Mouse (Mus musculus): ENCODE measurements around the gene Efcab2.
"Not testable (repeated sequence)": the region's sequence is repeated elsewhere in the genome, so short reads cannot be mapped to it uniquely, and the experiment has no call there.

Gene Efcab2

DNA sequence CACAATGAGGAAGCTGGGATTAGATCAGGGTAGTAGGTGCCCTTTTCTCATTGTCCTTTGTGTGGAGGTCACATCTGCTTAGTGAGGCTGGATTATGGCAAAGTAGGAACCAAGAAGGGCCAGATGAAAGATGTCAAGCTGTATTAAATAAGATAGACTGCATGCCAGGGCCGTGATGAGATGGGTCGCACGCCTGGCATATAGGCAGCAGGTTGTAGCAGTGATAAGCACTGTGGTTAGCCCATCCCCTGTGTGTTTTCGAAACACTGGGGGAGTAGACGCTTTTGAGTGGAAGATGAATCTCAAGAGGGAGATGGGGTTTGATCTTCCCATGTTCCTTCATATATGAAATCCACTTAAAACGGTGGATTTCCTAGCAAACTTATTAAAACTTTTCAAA, 3.9 kb upstream of the Efcab2 start:
- DNase-seq (ENCODE audit: low read depth, low spot score) = no peak

DNA sequence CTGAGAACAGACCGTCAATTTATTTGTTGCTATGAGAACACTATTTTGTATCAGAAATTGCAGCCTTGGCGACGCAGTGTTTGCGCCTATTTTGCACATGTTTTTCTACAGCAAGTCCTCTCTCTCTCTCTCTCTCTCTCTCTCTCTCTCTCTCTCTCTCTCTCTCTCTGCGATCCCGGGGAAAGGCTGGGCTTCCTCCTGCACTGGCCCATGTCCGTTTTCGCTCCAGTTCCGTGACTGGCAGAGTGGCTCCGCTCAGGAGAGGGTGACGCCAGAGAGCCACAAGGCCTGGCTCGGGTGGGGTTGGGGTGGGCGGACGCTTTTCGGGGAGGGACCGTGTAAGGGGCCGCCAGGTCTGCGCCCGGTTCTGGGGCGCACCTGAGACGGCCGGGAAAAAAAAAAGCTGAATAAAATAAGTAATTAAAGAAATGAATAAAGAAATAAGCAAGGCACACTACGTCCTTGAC, 407 bp upstream of the Efcab2 start:
- peak; percentile 82 for DNase-seq (ENCODE audit: low read depth, low spot score)

DNA sequence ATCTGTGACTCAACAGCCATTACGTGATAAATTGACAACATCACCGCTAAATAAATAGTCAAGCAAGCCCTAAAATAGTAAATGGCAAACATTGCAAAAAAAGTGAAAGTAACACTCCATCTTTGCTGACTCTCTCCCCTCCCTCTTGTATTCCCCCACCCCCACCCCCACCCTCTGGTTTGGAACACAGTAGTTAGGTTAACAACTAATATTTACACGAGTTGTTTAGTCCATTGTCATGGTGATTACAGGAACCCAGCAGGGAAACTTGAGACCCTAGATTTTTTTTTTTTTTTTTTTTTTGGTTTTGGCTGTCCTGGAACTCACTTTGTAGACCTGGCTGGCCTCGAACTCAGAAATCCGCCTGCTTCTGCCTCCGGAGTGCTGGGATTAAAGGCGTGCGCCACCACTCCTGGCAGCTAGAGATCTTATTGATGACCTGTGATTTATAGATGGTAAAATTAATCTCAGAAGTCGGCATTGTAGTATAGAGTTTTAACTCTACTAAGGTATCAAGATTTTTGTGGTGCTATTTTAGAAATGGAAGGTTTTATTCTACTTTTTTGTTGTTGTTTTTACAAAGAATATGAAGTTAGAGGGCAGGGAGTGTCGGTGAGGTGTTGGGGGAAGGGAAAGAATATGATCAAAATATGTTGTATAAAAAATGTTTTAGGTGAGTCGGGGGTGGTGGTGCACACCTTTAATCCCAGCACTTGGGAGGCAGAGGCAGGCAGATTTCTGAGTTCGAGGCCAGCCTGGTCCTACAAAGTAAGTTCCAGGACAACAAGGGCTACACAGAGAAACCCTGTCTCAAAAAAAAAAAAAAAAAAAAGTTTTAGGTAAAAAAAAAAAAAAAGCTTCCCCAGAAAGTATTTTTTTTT, 1.1 kb downstream of the Efcab2 start:
- peak; percentile 91 for DNase-seq (ENCODE audit: low read depth, low spot score)

DNA sequence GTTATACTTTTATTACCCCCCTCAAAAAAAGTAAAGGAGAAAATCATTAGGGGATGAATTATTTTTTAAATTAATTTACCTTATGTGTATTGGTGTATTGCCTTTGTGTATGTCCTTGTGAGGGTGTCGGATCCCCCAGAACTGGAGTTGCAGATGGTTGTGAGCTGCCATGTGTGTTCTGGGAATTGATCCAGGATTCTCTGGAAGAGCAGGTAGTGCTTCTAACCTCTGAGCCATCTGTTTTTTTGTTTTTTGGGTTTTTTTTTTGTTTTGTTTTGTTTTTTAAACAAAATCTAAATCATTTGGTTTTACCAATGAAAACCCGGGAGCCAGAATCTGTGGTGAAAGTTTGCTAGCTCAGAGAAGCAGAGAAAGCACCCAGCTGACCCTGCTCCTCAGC, 1.8 kb downstream of the Efcab2 start:
- DNase-seq (ENCODE audit: low read depth, low spot score) = no peak

DNA sequence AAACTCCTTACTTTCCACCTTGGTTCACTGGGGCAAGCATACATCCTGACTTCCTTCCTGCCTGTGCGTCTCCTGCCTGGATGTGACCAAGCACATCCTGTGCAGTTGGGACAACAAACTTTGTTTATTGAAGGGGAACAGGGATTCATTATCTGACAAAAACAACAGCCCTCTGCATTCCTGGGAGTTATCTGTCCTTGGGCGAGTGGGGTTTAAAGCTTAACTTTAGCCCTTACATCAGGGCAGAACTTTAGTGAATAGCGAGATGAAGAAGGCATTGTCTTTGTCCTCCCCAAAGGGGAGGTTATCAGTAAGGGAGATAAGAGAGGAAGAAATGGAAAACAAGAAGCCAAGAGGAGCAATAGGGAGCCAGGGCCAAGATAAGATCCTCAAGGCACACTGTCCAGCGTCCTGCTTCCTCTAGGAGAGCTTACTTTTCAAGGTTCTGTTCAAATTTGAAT, 3.0 kb downstream of the Efcab2 start:
- DNase-seq (ENCODE audit: low read depth, low spot score) = peak; percentile 15

- not testable (repeated sequence) for DNase-seq (ENCODE audit: low read depth, low spot score)
Measured at GRCm38 (mm10) chr1:178413367-178413766, 7.5 kb downstream of the Efcab2 start.

GRCm38 (mm10) chr1:178419608-178420007, 13.7 kb downstream of the Efcab2 start:
- no peak for DNase-seq (ENCODE audit: low read depth, low spot score)

GRCm38 (mm10) chr1:178423662-178424061, 17.8 kb downstream of the Efcab2 start:
- DNase-seq (ENCODE audit: low read depth, low spot score) = no peak

DNA sequence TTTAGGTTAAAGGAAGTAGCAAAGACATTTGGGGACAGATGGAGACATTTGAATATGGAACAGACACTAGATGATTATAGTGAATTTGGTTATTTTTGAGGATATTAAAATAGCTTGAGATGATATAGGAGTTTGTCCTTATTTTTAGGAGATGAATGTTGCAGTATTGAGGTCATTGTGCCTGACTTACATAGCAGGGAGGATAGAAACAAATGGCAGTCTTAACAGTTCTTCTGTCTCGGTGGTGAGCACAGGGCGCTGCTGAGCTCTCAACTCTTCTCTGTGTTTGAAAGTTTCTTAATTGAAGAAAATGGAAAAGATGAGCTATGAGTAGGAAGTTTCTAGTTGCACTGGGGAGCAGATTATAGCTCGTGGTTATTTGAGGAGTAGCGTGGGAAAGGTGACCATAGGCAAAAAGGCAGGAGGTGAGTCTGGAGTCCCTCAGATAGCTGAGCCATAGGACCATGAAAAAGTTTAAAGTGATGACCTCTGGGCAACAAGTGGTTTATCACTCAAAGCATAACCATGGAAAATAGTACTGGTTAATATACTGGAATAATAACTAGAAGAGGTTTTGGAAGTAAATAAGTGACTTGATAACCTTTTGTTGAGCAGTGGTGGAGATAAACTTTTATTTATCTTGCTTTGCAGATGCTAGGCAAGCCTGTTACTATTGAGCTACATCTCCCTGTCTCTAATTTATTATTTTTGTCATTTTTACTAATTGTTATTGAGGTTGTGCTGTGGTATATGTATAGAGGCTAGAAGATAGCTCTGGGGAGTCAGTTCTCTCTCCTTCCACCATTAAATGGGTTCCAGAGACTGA, 25.9 kb downstream of the Efcab2 start:
- DNase-seq (ENCODE audit: low read depth, low spot score) = no peak

DNA sequence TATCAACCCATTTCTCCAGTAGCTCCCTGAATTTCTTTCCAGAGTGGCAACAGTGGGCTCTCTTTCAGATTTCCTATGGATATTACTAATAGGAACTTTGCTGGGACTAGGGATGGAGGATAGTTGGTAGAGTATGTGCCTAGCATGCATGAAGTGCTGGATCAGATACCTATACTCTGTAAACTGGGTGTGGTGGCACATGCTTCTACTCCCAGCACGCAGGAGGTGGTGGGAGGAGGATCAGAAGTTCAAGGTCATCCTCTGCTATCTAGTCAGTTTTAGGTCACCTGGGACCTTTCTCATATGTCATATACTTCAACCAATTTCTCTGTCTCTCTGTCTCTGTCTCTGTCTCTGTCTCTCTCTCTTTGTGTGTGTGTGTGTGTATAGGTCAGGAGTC, 27.7 kb downstream of the Efcab2 start:
- no peak for DNase-seq (ENCODE audit: low read depth, low spot score)

DNA sequence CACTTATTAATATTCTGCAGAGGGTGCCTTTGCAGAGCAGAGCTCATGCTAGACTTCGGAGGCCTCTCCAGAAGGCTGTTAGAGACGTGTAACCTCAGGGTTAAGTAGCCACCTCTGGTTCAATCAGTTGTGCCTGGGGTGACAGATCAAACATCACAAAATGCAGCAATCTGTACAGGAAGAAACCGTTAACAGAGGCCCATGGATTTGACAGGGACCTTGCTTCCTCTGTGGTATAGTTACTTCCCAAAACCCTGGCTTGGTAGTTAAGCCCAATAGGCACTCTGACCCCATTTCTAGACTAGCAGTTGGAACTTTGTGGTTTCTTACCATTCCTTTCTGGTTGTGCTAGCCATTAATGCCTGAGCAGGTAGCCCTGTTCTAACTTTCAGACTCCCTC, 38.5 kb downstream of the Efcab2 start:
- DNase-seq (ENCODE audit: low read depth, low spot score) = no peak

DNA sequence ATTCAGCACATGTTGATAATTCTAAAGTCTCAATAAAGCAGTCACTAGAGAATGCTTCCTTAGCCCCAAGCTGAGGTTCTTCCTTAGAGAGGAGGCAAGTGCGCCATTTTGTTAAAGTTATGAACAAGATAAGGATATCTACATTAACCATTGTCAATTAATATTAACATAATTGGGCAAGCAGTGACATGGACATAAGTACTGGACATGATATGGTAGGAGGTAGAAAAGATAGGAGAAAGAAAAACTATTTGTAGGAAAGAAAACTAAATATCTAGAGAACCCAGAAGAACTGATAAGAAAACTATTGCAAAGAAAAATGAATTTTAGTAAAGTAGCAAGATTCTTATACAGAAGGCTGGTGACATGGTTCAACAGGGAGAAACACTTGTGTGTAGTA, 41.2 kb downstream of the Efcab2 start:
- no peak for DNase-seq (ENCODE audit: low read depth, low spot score)

- DNase-seq (ENCODE audit: low read depth, low spot score) = no peak
Measured at GRCm38 (mm10) chr1:178448271-178448744, 42.4 kb downstream of the Efcab2 start.

- DNase-seq (ENCODE audit: low read depth, low spot score) = peak; percentile 82
Measured at GRCm38 (mm10) chr1:178449172-178449571, 43.3 kb downstream of the Efcab2 start.

GRCm38 (mm10) chr1:178449933-178450332, 44.0 kb downstream of the Efcab2 start:
- no peak for DNase-seq (ENCODE audit: low read depth, low spot score)

DNA sequence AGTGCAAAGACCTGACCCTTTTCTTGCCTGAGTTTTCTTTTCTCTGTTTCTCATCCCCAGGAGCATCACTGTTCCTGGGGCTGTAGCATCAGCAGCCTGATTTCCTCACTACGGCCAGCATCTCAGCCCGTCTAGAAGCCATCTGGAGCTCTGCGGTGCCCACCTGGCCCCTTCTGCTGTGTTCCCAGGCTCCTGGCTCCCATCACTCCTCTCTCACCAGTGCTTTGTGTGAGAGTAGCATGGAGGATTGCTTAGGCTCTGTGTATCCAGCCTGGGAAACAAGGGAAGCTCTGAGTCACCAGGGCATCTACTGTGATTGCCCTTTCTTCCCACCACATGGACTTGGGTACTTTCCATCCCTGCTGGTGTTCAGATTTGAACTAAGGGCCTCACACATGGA, 48.2 kb downstream of the Efcab2 start:
- no peak for DNase-seq (ENCODE audit: low read depth, low spot score)

DNA sequence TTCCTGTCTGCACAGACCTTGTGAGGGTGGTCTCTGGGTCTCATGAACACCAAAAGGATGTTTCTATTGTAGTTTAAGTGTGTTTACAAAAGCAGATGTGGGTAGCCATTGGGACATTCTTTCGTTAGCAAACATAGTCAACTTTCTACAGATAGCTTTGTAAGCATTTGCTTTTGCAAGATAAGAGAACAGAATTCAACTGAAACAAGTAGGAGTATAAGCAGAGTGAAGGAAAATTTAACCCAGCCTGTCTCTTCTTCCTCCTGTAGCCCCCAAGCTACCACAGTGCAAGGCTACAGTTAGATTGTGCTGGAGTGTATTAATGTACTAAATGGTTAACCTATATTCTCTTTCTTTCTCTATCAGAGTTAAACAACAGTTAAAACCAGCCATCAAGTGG, 49.2 kb downstream of the Efcab2 start:
- no peak for DNase-seq (ENCODE audit: low read depth, low spot score)

- no peak for DNase-seq (ENCODE audit: low read depth, low spot score)
Measured at GRCm38 (mm10) chr1:178458029-178458428, 52.1 kb downstream of the Efcab2 start.

- peak; percentile 81 for DNase-seq (ENCODE audit: low read depth, low spot score)
Measured at GRCm38 (mm10) chr1:178463712-178464111, 57.8 kb downstream of the Efcab2 start.

- DNase-seq (ENCODE audit: low read depth, low spot score) = no peak
Measured at GRCm38 (mm10) chr1:178464140-178464539, 58.3 kb downstream of the Efcab2 start.

GRCm38 (mm10) chr1:178467594-178467993, 61.7 kb downstream of the Efcab2 start:
- DNase-seq (ENCODE audit: low read depth, low spot score) = no peak

DNA sequence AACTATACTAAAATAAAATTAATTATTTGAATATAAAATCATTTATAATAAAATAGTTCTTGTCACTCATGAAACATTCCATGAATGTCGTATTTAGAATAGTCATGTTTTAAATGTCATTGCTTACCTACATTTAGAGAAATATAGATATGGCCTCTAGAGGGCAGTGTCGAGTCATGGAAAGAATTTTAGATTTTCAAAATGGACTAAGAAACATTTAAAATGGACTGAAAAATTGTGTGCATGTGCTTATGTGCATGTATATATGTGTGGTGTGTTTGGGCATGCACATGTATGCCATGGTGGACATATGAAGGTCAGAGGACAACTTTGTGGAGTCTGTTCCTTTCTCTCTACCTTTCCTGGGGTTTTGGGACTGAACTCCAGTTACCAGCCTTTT, 62.4 kb downstream of the Efcab2 start:
- peak; percentile 33 for DNase-seq (ENCODE audit: low read depth, low spot score)

Measured in R1 (cell line).